Mouse (Mus musculus) adrenal gland, postnatal 14 days (tissue): ENCODE data around the gene Homer3. TPM values are rescaled to one million over a fixed set of nuclear protein-coding genes. Genes with fewer than 3 reads are reported as not detected.

Experiments
- DNase-seq: peaks from one replicate; pipeline ENCODE4 v3.0.0; 2021; ENCODE audit warnings: mixed read lengths
- total RNA-seq: library from RNA; stranded (reverse); gene quantifications from 2 replicates; pipeline ENCODE4 v1.2.3, GENCODE M21; 2021

Gene Homer3
- total RNA-seq, 1 experiment from 2014 or later, result 21.3 TPM

DNA sequence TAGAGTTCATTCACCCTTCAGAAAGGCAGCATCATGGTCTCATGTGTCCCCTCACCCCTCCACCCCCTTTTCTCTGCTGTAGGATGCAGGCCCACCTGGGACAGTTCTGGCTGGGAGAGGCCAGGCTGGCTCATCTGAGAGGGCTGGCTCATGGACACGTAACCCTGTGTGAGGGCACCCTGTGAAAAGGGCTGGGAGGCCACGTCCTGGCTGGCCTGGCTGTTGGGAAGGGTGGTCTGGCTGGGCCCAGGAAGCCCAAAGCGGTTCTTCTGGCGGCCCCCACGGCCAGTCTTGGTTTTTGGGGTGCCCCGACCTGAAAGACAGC, 50.2 kb downstream of the Homer3 start:
- DNase-seq, result no peak

DNA sequence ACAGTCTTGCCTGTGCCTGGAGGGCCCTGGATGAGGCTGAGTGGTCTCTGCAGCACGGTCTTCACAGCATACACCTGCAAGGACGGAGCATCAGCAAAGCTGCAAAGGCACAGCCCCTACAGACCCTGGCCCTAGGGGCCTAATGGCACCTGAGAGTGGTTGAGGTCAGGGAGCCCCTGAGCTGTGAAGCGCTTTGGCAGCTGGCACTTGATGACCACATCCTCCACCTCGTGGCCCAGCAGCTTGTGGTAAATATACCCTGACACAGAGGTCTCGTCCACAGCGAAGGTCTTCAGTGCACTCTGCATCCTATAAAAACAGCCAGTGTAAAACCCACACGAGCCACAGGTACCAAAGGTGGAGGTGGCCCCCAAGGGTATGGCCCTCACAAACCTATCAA, 56.3 kb downstream of the Homer3 start:
- DNase-seq, result no peak

DNA sequence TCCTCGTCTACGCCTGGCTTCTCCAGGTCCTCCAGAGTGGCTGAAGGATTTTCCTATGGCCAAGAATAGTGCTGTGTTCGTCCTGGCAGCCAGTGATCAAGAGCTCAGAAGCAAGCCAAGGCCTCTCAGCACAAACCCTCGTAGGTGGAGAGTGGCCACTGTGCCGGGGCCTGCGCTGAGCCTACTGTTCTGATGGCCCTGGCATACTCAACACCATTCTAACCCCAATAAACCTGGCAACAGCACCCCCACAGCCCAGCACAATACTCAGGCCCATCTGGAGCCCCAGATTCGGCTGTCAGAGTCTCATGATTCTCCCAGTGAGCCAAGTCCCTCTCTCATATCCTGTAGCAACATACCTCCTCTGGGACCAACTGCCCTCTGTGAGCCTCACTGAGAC, 58.0 kb downstream of the Homer3 start:
- DNase-seq, result no peak

DNA sequence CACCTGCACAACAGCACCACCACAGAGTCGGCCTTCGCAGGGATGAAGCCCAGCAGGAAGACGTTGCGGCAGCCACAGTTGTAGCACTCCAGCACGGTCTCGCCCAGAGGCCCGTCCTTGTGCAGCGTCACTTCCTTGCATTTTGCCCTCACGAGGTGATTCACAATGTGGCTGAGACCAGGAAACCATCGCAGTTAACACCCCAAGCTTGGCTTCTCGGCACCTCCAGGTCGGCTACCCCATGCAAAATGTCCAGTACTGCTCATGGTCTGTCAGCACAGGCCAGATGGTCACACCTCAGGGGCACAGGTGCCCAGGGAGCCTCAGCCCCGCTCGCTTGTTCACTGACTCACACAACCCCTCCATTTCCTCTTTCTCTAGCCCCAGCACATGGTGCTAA, 59.4 kb downstream of the Homer3 start:
- DNase-seq, result peak; percentile 26

DNA sequence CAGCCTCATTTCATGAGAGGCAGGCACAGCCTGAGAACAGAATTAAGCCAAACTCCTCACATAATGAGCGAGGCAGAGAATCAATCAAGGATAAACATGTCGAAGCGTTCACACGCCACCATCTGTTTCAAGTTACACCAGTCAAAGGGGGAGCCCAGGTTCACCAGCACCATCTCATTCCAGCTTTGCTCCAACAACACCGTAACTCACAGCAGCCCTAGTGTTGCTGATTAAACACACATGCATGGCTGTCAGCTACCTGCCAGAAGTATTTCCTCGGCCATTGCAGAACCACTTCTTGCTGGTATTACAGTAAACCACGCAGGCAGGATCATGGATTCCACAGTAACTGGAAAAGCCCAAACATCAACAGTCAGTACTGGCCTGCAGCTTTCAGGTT, 60.4 kb downstream of the Homer3 start:
- no peak for DNase-seq

DNA sequence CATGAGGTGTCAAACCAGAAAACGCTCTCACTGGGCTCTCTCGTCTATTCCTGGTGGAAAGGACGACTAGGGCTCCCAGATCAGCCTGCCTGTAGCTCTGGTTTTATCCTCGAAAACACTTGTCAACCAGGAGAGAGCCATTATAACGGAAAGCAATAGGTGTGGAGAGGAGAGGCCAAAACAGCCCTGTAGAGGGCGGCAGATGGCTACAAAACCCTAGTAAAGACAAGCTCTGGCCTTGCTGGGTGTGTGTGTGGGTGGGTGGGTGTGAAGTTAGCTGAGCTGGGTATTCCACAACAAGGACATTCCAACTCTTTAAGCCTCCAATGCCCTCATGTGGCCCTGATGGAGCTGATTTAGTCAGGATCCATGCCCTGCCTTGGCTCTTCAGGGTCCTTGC, 61.1 kb downstream of the Homer3 start:
- peak; percentile 63 for DNase-seq

Other genes starting within 250 kb of the Homer3 start
- gene Mau2, start 240.1 kb upstream of the Homer3 start, total RNA-seq, result 54.0 and 60.3 TPM in 2 replicates
- gene Sugp1, start 240.0 kb upstream of the Homer3 start, total RNA-seq, result 26.2 and 31.8 TPM in 2 replicates
- 0.98 and 4.2 TPM in 2 replicates for gene Tm6sf2, start 209.9 kb upstream of the Homer3 start, total RNA-seq
- 0.30 and 0.48 TPM in 2 replicates for gene Hapln4, start 199.4 kb upstream of the Homer3 start, total RNA-seq
- 0.41 and 0.67 TPM in 2 replicates for gene Ncan, start 162.0 kb upstream of the Homer3 start, total RNA-seq
- 15.0 and 18.4 TPM in 2 replicates for gene Nr2c2ap, start 151.5 kb upstream of the Homer3 start, total RNA-seq
- gene Rfxank, start 143.7 kb upstream of the Homer3 start, total RNA-seq, result 16.9 and 18.8 TPM in 2 replicates
- gene Borcs8, start 143.3 kb upstream of the Homer3 start, total RNA-seq, result 49.2 and 50.5 TPM in 2 replicates
- gene Mef2b, start 143.1 kb upstream of the Homer3 start, total RNA-seq, result 0.41 and 0.56 TPM in 2 replicates
- gene Tmem161a, start 110.5 kb upstream of the Homer3 start, total RNA-seq, result 48.9 and 50.7 TPM in 2 replicates
- 132 and 144 TPM in 2 replicates for gene Slc25a42, start 70.5 kb upstream of the Homer3 start, total RNA-seq
- gene Sugp2, start 48.6 kb upstream of the Homer3 start, total RNA-seq, result 30.9 and 31.5 TPM in 2 replicates
- gene Armc6, start 48.4 kb upstream of the Homer3 start, total RNA-seq, result 11.3 and 13.4 TPM in 2 replicates
- 49.2 and 71.3 TPM in 2 replicates for gene Ddx49, start 19.7 kb downstream of the Homer3 start, total RNA-seq
- 215 and 222 TPM in 2 replicates for gene Cope, start 19.7 kb downstream of the Homer3 start, total RNA-seq
- 1.9 and 2.9 TPM in 2 replicates for gene Cers1, start 32.9 kb downstream of the Homer3 start, total RNA-seq
- gene Gdf1, start 47.0 kb downstream of the Homer3 start, total RNA-seq, result 0.41 and 1.2 TPM in 2 replicates
- gene Upf1, start 70.5 kb downstream of the Homer3 start, total RNA-seq, result 64.0 and 64.4 TPM in 2 replicates
- 1.4 TPM in 1 of 2 replicates, not detected in the other for gene Comp, start 90.7 kb downstream of the Homer3 start, total RNA-seq
- gene Crtc1, start 156.8 kb downstream of the Homer3 start, total RNA-seq, result 19.4 and 20.6 TPM in 2 replicates
- 15.7 and 16.3 TPM in 2 replicates for gene Klhl26, start 194.1 kb downstream of the Homer3 start, total RNA-seq
- 4.6 and 5.6 TPM in 2 replicates for gene Tmem59l, start 204.5 kb downstream of the Homer3 start, total RNA-seq
- gene Crlf1, start 210.3 kb downstream of the Homer3 start, total RNA-seq, result not detected in 2 replicates
- 116 and 123 TPM in 2 replicates for gene Rex1bd, start 223.9 kb downstream of the Homer3 start, total RNA-seq
- 1,600 and 1,776 TPM in 2 replicates for gene Uba52, start 228.0 kb downstream of the Homer3 start, total RNA-seq
- 235 and 252 TPM in 2 replicates for gene Fkbp8, start 244.9 kb downstream of the Homer3 start, total RNA-seq
- gene Kxd1, start 245.1 kb downstream of the Homer3 start, total RNA-seq, result 78.9 and 83.1 TPM in 2 replicates